Mouse (Mus musculus): ENCODE results near the gene Insl5. TPM values are rescaled to one million over a fixed set of nuclear protein-coding genes. Genes with fewer than 3 reads are reported as not detected.

Insl5 gene
- polyA plus RNA-seq, 2 experiments from 2014 or later, result not detected

DNA sequence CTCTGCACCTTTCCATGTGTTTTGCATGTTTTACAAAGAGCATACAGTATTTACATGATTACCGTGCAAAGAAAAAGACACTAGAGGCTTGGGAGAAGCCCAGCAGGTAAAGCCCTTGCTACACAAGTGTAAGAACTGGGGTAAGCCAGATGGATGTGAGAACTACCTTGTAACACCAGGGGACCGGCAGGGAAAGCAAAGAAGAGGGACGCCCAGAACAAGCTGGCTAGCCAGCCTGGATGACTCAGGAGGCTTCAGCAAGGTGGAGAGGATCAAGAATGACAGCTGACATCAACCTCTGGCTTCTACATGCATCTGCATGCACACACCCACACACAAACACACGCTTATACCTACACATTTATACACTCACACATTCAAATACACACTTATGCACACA lies 36.6 kb downstream of the Insl5 start:
- ATAC-seq, result no peak

DNA sequence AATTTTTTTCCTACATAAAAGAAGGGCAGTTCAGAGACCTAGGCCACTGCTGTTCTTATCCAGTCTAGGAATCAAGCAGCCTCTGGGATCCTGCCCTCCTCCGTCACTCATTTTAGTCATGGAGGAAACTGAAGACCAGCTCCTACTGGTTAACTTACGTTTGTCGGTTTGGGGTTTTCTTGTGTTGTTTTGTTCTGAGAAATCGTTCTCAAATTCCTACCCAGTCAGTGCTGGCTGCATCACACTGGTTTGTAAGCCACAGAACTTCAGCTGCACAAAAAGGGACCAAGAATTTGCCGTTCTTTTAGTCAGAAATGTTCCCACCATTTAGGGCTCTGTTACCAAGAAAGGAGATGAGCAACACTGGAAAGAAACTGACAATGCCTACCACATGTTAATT lies 37.3 kb downstream of the Insl5 start:
- peak; percentile 41 for ATAC-seq

GRCm38 (mm10) chr4:102988526-102988925 lies 38.1 kb downstream of the Insl5 start:
- ATAC-seq, result no peak

DNA sequence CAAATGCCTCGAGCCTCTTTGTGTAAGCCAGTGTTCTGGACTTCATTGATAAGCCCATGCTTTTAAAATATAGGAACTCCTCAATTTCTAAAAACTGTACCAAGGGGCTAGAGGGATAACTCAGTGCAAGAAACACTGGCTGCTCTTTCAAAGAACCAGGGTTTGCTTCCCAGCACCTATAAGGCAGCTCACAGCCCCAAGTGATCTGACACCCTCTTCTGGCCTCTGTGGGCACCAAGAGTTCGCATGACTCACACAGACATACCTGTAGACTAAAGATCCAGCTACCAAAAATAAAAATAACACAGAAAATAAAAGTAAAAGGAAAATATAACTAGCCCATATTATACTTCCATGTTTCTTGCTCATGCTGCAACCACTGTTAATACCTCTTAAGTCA lies 38.9 kb downstream of the Insl5 start:
- ATAC-seq, result no peak

GRCm38 (mm10) chr4:102987325-102987724 lies 39.3 kb downstream of the Insl5 start:
- no peak for ATAC-seq

DNA sequence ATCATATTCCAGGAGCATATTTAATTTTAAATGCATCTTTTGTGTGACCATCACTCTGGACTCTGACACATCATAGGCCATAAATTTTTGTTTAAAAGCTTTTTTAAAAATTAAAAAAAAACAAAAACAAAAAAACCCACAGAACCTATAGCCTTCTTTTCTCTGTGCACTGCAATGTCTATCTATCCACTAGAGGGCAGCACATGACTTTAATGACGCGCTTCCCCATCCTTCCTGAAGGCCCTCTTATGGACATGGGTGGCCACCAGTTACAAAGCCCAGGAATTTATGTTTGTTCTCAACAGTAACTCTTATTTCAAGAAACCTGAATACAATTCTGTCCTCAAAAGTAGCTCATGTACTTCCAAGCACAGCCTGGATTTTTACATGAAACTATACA lies 39.7 kb downstream of the Insl5 start:
- ATAC-seq, result peak; percentile 72

DNA sequence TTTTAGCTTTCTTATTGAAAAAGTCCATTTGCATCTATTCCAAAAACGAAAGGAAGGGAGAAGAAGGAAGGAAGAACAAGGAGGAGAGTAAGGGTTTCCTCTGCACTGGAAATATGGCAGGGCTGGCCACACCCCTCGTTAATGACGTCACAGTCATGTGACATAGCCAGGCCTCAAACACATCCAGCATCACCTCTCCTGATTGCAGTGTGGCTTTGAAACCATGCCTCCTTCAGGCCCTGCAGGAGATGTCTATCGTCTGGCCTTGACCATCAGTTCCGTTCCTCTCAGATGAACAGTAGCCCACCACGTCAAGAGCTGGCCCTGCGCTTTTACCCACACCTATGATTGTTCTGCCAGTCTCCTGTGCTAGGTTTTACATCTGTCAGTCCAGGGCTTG lies 40.5 kb downstream of the Insl5 start:
- ATAC-seq, result no peak

DNA sequence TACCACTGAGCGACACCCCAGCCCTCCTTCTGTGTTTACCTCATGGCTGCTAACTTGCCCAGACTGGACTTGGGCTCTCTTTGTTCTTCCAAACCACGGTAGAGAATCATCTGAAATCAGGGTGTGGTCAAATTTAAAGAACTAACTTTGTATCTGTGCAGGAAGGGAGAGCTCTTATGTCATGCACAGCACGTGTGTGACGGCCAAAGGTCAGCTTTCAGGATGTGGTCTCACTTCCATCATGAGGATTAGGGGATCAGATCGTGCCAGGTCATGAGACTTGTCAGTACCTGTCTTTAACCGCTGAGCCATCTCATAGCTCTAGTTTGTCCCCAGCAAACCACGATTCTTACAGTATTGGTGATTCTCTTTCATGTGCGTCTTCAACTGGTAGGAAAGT lies 44.9 kb downstream of the Insl5 start:
- ATAC-seq, result no peak

DNA sequence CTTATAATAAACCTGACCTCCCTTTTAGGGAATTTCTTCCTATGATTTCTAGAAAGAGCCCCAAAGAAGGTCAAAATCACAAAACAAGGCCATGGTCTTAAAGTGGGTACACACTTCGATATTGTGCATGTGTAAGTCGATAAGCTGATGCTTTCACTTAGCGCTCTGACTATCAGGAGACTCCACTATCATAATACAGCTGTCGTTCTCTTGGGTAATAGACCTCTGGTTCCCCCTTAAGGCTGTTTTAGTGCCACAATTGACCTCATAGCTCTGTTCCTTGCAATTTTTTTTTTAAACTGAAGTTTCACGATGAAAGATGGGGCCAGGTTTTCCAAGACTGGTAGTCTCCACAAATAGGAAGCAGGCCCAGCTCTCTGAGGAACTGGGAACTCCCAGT lies 47.3 kb downstream of the Insl5 start:
- peak; percentile 58 for ATAC-seq

DNA sequence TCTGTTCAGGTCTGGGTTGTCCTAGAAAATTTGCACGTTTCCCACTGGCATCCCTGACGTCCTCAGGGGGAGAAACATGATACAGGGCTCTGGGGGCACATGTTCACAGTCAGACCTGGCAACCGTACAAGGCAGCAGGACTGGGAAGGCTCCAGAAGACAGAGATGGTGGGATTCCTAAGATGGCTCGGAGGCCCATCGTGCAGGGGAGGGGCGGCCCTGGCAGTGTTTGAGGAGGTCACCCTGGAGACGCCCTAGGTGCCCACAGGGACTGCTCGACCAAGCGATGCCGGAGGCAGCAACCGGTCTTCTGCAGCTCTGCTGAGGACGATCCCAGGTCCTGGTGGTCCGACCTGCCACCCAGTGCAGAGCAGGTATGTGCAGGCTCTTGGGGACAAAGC lies 48.2 kb downstream of the Insl5 start, which contains the start of gene Tctex1d1:
Gene Tctex1d1 (plus strand): TSS at position 167 of the 400 bp plus-strand sequence.
- peak; percentile 23 for ATAC-seq

DNA sequence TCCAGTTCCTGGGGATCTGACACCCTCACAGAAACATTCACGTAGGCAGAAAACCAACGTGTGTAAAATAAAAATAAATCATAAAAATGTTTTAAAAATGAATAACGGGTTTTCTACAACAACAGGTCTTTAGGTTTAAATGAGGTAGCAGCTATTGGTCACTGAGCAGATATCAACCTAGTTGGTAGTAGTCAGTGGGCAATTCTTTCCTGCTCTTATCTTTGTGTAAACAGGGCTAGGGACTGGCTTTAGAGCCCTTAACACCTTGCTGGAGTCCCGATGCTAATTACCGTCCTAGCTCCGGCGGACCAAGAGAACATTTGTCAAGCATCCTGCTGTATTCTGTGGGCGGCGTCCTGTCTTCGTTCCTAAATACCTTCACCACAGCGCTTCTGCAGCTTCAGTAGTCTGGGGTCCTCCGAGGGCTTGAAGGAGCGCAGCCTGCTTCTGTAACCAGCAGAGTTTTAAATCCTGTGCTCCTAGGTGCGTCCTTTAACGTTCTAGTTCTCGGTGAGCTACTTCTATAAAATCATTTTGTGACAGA lies 48.8 kb downstream of the Insl5 start:
- ATAC-seq, result no peak

- no peak for ATAC-seq
These were observed 50.1 kb downstream of the Insl5 start for GRCm38 (mm10) chr4:102976290-102977275.

DNA sequence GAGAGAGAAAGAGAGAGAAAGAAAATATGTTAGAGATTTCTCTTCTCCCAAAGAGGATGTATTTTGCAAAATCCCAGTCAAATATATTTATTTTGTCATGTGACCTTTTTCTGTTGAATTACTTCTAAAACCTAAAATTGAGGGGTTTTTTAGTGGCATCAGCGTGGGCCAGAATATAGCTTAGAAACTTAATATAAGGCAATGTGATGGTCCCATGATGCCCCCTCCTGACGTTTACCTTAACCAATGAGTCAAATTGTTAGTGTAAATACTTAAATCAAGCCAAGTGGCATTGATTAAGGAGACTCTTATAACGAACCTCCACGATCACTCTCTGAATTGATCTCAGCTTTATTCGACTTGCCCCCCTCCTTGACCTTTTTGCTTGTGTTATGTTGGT lies 52.5 kb downstream of the Insl5 start:
- no peak for ATAC-seq

DNA sequence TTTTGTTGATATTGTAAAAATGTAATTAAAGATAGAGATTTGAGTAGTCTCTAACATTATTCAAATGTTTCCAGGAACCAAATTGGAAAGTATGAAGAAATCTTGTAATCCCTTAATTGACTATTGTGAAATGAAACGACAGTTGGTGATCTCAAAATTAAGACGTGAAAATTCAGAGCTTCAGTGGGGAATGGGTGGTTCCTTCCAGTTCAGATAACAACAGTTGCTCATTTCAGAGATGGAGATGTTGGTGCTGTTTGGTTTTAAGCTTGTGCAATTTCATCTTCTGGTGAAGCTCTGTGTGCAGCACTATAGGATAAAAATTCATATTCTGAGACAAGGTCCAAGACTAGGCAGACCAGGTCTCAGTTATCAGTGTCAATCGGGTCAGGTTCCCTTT lies 54.6 kb downstream of the Insl5 start:
- ATAC-seq, result no peak

- no peak for ATAC-seq
These were observed 55.5 kb downstream of the Insl5 start for GRCm38 (mm10) chr4:102971159-102971558.

DNA sequence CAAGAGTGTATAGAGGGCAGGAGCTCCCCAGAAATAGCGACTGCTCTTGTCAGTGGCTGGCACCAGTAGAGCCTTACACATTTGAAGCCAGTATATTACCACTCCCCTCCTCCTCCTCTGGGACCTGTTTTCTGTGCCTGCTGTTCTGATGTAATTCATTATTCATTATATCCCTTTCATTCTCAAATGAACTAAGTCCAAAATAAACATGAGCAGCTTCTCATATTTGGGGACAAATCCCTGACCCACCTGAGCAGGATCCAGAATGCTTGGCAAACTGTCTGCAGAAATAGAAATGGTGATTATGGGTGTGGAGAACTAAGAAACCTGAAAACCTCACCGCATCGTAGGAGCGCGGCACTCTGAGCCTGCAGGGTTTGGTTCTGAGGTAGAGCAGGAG lies 57.0 kb downstream of the Insl5 start:
- ATAC-seq, result no peak

Other genes starting within 250 kb of the Insl5 start
- not detected for gene Tctex1d1, start 48.2 kb downstream of the Insl5 start, polyA plus RNA-seq (2017; shearing (Covaris generic))
- gene Mier1, start 87.5 kb upstream of the Insl5 start, polyA plus RNA-seq (2017; shearing (Covaris generic)), result 10 to 100 TPM; 77.0 to 89.9 TPM
- 1 to 10 TPM; 3.2 to 3.4 TPM for gene Wdr78, start 87.7 kb upstream of the Insl5 start, polyA plus RNA-seq (2017; shearing (Covaris generic))
- 10 to 100 TPM; 45.3 to 48.8 TPM for gene Slc35d1, start 188.3 kb upstream of the Insl5 start, polyA plus RNA-seq (2017; shearing (Covaris generic))

Measured in CD4-positive, CD25-positive, alpha-beta regulatory T cell, adult 4 months (primary cell).